Mouse (Mus musculus): Measurements from ENCODE around the gene Plrg1. TPM values are rescaled to one million over a fixed set of nuclear protein-coding genes. Genes with fewer than 3 reads are reported as not detected.

Gene Plrg1
- total RNA-seq, 2 experiments from 2014 or later = 43.5 to 45.6 TPM

Other genes starting within 250 kb of the Plrg1 start
- under 1 TPM; 0.56 to 0.61 TPM for gene Rbm46, start 179.0 kb upstream of the Plrg1 start, total RNA-seq (2021)
- under 1 TPM in 1 of 2 experiments, not detected in 1; 0.07 TPM for gene Lrat, start 151.5 kb upstream of the Plrg1 start, total RNA-seq (2021)
- not detected for gene Fgg, start 47.8 kb upstream of the Plrg1 start, total RNA-seq (2021)
- not detected for gene Fga, start 29.4 kb upstream of the Plrg1 start, total RNA-seq (2021)
- gene Fgb, start 5.7 kb upstream of the Plrg1 start, total RNA-seq (2021) = not detected
- gene Dchs2, start 72.4 kb downstream of the Plrg1 start, total RNA-seq (2021) = 1 to 10 TPM; 2.8 to 3.1 TPM

Data from left cerebral cortex, adult 18-20 months (tissue).